Mouse (Mus musculus) embryonic stem cell, embryonic (primary cell): Measurements from ENCODE around the gene Ighmbp2.
"Not testable (repeated sequence)": the region's sequence is repeated elsewhere in the genome, so short reads cannot be mapped to it uniquely, and the experiment has no call there.

Experiments
- CTCF ChIA-PET, 4 experiments: fragments of 300-600 bp in 2 of 4; fragments of 350-600 bp in 2 of 4; sonication (Branson Sonifier 250); formaldehyde crosslinking; loops; one replicate each; lab custom pipeline; 2022; ENCODE audit warnings: inconsistent platforms in 2 of 4; lab: Charles Lee
- POLR2A ChIA-PET, 4 experiments: fragments of 300-600 bp in 2 of 4; fragments of 350-600 bp in 2 of 4; sonication (Branson Sonifier 250); formaldehyde crosslinking; loops; one replicate each; lab custom pipeline; 2022; ENCODE audit warnings: antibody characterized with exemption in 4 of 4, inconsistent platforms in 1 of 4; lab: Charles Lee

Gene Ighmbp2

GRCm38 (mm10) chr19:3266136-3266535, 16.7 kb downstream of the Ighmbp2 start:
- ChIA-PET CTCF (no interaction called here), POLR2A (interaction anchor here in 2 of 4 experiments (0.7 to 2.0 kb wide), 6 partner anchors 9 to 267 kb away, joined by 3 to 5 read pairs (median 4); partner anchors contain the start of genes Ighmbp2 (in 1 of the 2) and Mrpl21 (in 1 of the 2))

- ChIA-PET CTCF (no interaction called here), POLR2A (interaction anchor here in 3 of 4 experiments (0.6 to 1.5 kb wide), 6 partner anchors 10 to 268 kb away, joined by 3 to 6 read pairs (median 3); no protein-coding TSS in a partner anchor)
These were observed 17.6 kb downstream of the Ighmbp2 start for GRCm38 (mm10) chr19:3265180-3265579.

- ChIA-PET CTCF (no interaction called here), POLR2A (interaction anchor here in 2 of 4 experiments (0.8 to 1.1 kb wide), 2 partner anchors 11 to 13 kb away, joined by 3 to 6 read pairs; no protein-coding TSS in a partner anchor)
These were observed 18.5 kb downstream of the Ighmbp2 start for GRCm38 (mm10) chr19:3264348-3264747.

- POLR2A ChIA-PET = interaction anchor here in 1 of 4 experiments (0.6 to 2.0 kb wide), 3 partner anchors 15 to 73 kb away, joined by 3 to 13 read pairs (median 4); partner anchors contain the start of gene Ighmbp2
- CTCF ChIA-PET = interaction anchor here in 2 of 4 experiments (0.5 to 1.2 kb wide), 3 partner anchors 26 to 189 kb away, joined by 3 to 4 read pairs (median 3); no protein-coding TSS in a partner anchor
These were observed 20.9 kb downstream of the Ighmbp2 start for GRCm38 (mm10) chr19:3261764-3262525.

GRCm38 (mm10) chr19:3261336-3261735, 21.5 kb downstream of the Ighmbp2 start:
- POLR2A ChIA-PET = interaction anchor here in 1 of 4 experiments (1.2 to 2.0 kb wide), 2 partner anchors 16 to 22 kb away, joined by 4 to 13 read pairs; partner anchors contain the start of gene Ighmbp2
- CTCF ChIA-PET = interaction anchor here in 1 of 4 experiments (1.2 kb wide), 1 partner anchor 189 kb away, joined by 4 read pairs; no protein-coding TSS in a partner anchor

- ChIA-PET CTCF (no interaction called here), POLR2A (no interaction called here)
These were observed 22.2 kb downstream of the Ighmbp2 start for GRCm38 (mm10) chr19:3260591-3260990.

- ChIA-PET POLR2A (no interaction called here), CTCF (no interaction called here)
These were observed 22.8 kb downstream of the Ighmbp2 start for GRCm38 (mm10) chr19:3260016-3260415.

GRCm38 (mm10) chr19:3225261-3225660, 57.6 kb downstream of the Ighmbp2 start:
- POLR2A ChIA-PET, CTCF ChIA-PET: not testable (repeated sequence)

GRCm38 (mm10) chr19:3214937-3215336, 67.9 kb downstream of the Ighmbp2 start:
- CTCF ChIA-PET, POLR2A ChIA-PET: not testable (repeated sequence)
